Mouse (Mus musculus): ENCODE measurements around the gene Taf12. TPM values are rescaled to one million over a fixed set of nuclear protein-coding genes. Genes with fewer than 3 reads are reported as not detected.
A peak's percentile ranks its signal among the peaks of the same experiment; 100 is the strongest.

The Taf12 gene
- total and polyA plus RNA-seq, 2 experiments, result 5.1 to 5.7 TPM

GRCm38 (mm10) chr4:132256384-132256783 lies 17.8 kb upstream of the Taf12 start:
- WGBS, result 89% methylated on average over 3 of the region's 3 CpGs
- H3K36me3 ChIP-seq (ENCODE audit: control insufficient read depth, insufficient read depth, low read length), result no peaks in the 10 kb centered on the region
- no peak overlapping the region for H3K4me3 ChIP-seq (ENCODE audit: insufficient read depth, low read depth, low read length)
- H3K4me1 ChIP-seq (ENCODE audit: control insufficient read depth, insufficient read depth, low read length), result peaks cover 15% of the 10 kb centered on the region
- no peak for DNase-seq (ENCODE audit: extremely low read depth, low read depth, low spot score)
- no peak overlapping the region for H3K27ac ChIP-seq (replicated peaks; ENCODE audit: insufficient read depth, low read depth, low read length)
- no peak overlapping the region for H3K9ac ChIP-seq (ENCODE audit: low read depth, low read length)
- no peaks in the 10 kb centered on the region for H3K27me3 ChIP-seq (ENCODE audit: control insufficient read depth, insufficient read depth, low read length)
- TF ChIP-seq CTCF (IDR thresholded peaks at IDR 0.05; ENCODE audit: low read depth, low read length), result no peak
- TF ChIP-seq POLR2A (IDR thresholded peaks at IDR 0.05; ENCODE audit: extremely low read depth, insufficient read depth, low read length), result no peak
- peaks cover 5% of the 10 kb centered on the region; the same call in 1 of the 2 replicates for H3K79me2 ChIP-seq (ENCODE audit: control insufficient read depth, insufficient read depth, low read length)

- no peak for DNase-seq (ENCODE audit: extremely low read depth, low read depth, low spot score)
- no peaks in the 10 kb centered on the region for H3K27me3 ChIP-seq (ENCODE audit: control insufficient read depth, insufficient read depth, low read length)
- H3K9ac ChIP-seq (ENCODE audit: low read depth, low read length), result no peak overlapping the region
- no peak overlapping the region for H3K27ac ChIP-seq (replicated peaks; ENCODE audit: insufficient read depth, low read depth, low read length)
- H3K4me3 ChIP-seq (ENCODE audit: insufficient read depth, low read depth, low read length), result no peak overlapping the region
- peaks cover 18% of the 10 kb centered on the region for H3K4me1 ChIP-seq (ENCODE audit: control insufficient read depth, insufficient read depth, low read length)
- 69% methylated on average over 4 of the region's 4 CpGs for WGBS
- H3K79me2 ChIP-seq (ENCODE audit: control insufficient read depth, insufficient read depth, low read length), result peaks cover 6% of the 10 kb centered on the region; the same call in 1 of the 2 replicates
- H3K36me3 ChIP-seq (ENCODE audit: control insufficient read depth, insufficient read depth, low read length), result no peaks in the 10 kb centered on the region
- TF ChIP-seq POLR2A (IDR thresholded peaks at IDR 0.05; ENCODE audit: extremely low read depth, insufficient read depth, low read length) (no peak), CTCF (IDR thresholded peaks at IDR 0.05; ENCODE audit: low read depth, low read length) (no peak)
These were observed 14.9 kb upstream of the Taf12 start for GRCm38 (mm10) chr4:132259248-132259647.

- peak overlapping the region; percentile 98 for H3K4me3 ChIP-seq (ENCODE audit: insufficient read depth, low read depth, low read length)
- 0 out of 2 replicates have a peak, but pooled peaks have one; percentile 30 for TF ChIP-seq POLR2A (IDR thresholded peaks at IDR 0.05; ENCODE audit: extremely low read depth, insufficient read depth, low read length)
- TF ChIP-seq CTCF (IDR thresholded peaks at IDR 0.05; ENCODE audit: low read depth, low read length), result no peak
- H3K36me3 ChIP-seq (ENCODE audit: control insufficient read depth, insufficient read depth, low read length), result no peaks in the 10 kb centered on the region
- 2% methylated on average over 46 of the region's 64 CpGs for WGBS
- peak overlapping the region; percentile 99 for H3K27ac ChIP-seq (replicated peaks; ENCODE audit: insufficient read depth, low read depth, low read length)
- peaks cover 18% of the 10 kb centered on the region for H3K4me1 ChIP-seq (ENCODE audit: control insufficient read depth, insufficient read depth, low read length)
- peak; percentile 52 for DNase-seq (ENCODE audit: extremely low read depth, low read depth, low spot score)
- H3K27me3 ChIP-seq (ENCODE audit: control insufficient read depth, insufficient read depth, low read length), result no peaks in the 10 kb centered on the region
- peaks cover 6% of the 10 kb centered on the region; the same call in 1 of the 2 replicates for H3K79me2 ChIP-seq (ENCODE audit: control insufficient read depth, insufficient read depth, low read length)
- peak overlapping the region; percentile 99 for H3K9ac ChIP-seq (ENCODE audit: low read depth, low read length)
These were observed 13.5 kb upstream of the Taf12 start for GRCm38 (mm10) chr4:132260404-132261379.

- TF ChIP-seq POLR2A (IDR thresholded peaks at IDR 0.05; ENCODE audit: extremely low read depth, insufficient read depth, low read length) (0 out of 2 replicates have a peak, but pooled peaks have one; percentile 35), CTCF (IDR thresholded peaks at IDR 0.05; ENCODE audit: low read depth, low read length) (no peak)
- WGBS, result 9% methylated on average over 37 of the region's 49 CpGs
- peaks cover 18% of the 10 kb centered on the region for H3K4me1 ChIP-seq (ENCODE audit: control insufficient read depth, insufficient read depth, low read length)
- peak within 1 kb of the TSS; percentile 98 for H3K4me3 ChIP-seq (ENCODE audit: insufficient read depth, low read depth, low read length)
- peak within 1 kb of the TSS; percentile 100 for H3K27ac ChIP-seq (replicated peaks; ENCODE audit: insufficient read depth, low read depth, low read length)
- peak within 1 kb of the TSS; percentile 99 for H3K9ac ChIP-seq (ENCODE audit: low read depth, low read length)
- no peaks in the 10 kb centered on the region for H3K27me3 ChIP-seq (ENCODE audit: control insufficient read depth, insufficient read depth, low read length)
- H3K36me3 ChIP-seq (ENCODE audit: control insufficient read depth, insufficient read depth, low read length), result no peaks in the 10 kb centered on the region
- H3K79me2 ChIP-seq (ENCODE audit: control insufficient read depth, insufficient read depth, low read length), result peaks cover 6% of the 10 kb centered on the region; the same call in 1 of the 2 replicates
- peak; percentile 65 for DNase-seq (ENCODE audit: extremely low read depth, low read depth, low spot score)
These were observed 12.4 kb upstream of the Taf12 start, which contains the start of gene Gmeb1 for GRCm38 (mm10) chr4:132261514-132262357. TSS of gene Gmeb1 (minus strand) at chr4:132261602.

- Histone ChIP-seq H3K4me1 (ENCODE audit: control insufficient read depth, insufficient read depth, low read length) (peaks cover 18% of the 10 kb centered on the region), H3K4me3 (ENCODE audit: insufficient read depth, low read depth, low read length) (no peak overlapping the region), H3K79me2 (ENCODE audit: control insufficient read depth, insufficient read depth, low read length) (peaks cover 6% of the 10 kb centered on the region; the same call in 1 of the 2 replicates), H3K36me3 (ENCODE audit: control insufficient read depth, insufficient read depth, low read length) (no peaks in the 10 kb centered on the region), H3K27ac (replicated peaks; ENCODE audit: insufficient read depth, low read depth, low read length) (no peak overlapping the region; the same call in 1 of the 2 replicates), H3K27me3 (ENCODE audit: control insufficient read depth, insufficient read depth, low read length) (no peaks in the 10 kb centered on the region), H3K9ac (ENCODE audit: low read depth, low read length) (no peak overlapping the region; the same call in 1 of the 2 replicates)
- WGBS, result 71% methylated on average over 5 of the region's 5 CpGs
- no peak for TF ChIP-seq POLR2A (IDR thresholded peaks at IDR 0.05; ENCODE audit: extremely low read depth, insufficient read depth, low read length)
- no peak for DNase-seq (ENCODE audit: extremely low read depth, low read depth, low spot score)
These were observed 11.9 kb upstream of the Taf12 start for GRCm38 (mm10) chr4:132262358-132262616.
